Mouse (Mus musculus) B cell, adult 2 months (primary cell): Measurements from ENCODE around the gene Gbf1.

Source experiments
- DNase-seq, 2 experiments: peaks; one replicate each; pipeline ENCODE4 v3.0.0; 2022

Gbf1 gene

GRCm38 (mm10) chr19:46316846-46317545, 164.7 kb downstream of the Gbf1 start:
- peak; percentile 36 to 37 for DNase-seq

DNA sequence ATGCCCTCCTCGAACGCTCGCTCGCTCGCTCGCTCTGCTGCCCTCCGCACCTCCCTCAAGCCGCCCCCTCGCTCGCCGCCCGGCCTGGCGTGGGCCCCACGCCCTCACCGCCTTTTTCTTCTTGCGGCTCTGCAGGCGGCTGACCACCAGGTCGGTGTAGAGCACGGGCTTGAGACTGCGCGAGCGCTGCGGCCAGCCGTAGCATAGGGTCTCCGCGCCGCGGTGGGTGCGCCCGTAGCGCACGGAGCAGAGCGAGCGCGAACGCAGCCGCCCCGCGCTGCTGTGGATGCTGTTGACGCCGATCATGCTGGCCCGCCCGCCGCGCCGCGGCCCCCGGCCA, 165.2 kb downstream of the Gbf1 start:
- DNase-seq = no peak

GRCm38 (mm10) chr19:46318031-46318471, 165.7 kb downstream of the Gbf1 start:
- DNase-seq = peak in 1 of 2 experiments; percentile 12

- DNase-seq = peak; percentile 38 to 40
Observed at GRCm38 (mm10) chr19:46318586-46319378, 166.5 kb downstream of the Gbf1 start.

DNA sequence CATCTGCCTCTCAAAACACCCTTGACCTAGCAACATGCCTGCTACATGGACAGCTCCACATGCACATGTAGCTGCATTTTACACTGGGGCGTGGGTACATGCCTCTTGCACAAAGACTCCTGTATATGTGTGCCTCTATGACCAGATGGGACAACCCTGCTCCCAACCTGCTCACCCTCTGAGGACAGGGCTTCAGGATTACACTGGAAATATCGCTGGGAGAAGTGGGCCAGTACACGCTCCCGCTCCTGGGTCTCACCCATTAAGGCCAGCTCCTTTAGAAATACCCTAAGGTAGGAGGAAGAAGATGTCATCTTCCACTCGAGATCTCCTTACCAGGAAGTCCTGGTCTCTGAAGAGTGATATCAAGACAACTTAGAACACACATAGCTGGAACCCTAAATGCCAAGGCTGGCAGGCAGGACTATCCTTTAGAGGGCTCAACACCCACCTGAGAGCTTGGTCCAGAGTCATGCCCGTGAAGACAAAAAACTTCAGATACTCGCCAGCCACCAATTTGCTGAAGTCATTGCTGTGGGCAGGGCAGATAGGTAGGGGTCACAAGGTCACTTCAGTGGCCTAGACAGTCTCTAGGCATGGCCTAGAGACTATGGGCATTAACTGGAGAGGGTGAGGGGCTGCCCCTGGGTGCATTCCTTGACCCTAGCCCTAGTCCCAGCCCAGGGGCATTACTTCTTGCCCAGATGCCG, 167.9 kb downstream of the Gbf1 start:
- DNase-seq = no peak

DNA sequence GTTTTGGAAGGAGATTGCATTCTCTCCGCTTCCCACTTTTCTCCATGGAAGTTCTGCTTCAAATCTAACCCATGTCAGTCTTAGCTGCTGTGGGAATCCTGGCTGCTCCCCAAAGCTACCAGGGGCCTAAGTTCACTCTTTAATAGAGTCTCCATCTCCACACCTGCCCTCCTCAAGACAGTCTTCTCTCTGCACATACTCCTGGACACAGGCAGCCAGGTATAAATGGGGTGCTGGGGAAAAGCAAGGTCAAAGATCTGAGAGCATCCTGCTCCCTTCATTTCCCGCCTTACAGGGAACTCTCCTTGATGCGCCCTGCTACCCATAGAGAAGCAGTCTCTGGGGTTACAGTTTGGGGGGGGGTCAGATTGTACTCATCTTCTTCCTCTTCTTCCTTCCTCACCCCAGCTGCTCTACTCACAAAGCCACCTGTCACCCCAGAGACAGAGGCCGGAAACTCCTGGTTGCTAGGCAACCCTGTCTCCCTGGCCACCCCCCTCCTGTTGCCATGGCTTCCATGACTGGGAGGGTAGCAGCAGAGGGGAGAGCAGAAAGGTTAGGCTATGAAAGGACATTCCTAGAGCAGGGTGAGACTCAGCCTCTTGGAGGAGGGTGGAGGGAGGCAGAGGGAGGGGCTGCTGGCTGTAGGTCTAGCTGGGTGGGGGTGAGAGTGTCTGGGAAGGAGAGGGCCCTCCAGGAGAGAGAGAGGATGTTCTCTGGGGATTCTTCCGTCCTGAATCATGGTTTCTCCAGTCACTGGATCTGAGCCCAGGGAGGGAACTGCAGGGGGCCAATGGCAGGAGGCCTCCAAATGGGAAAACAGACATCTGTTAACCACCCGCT, 169.0 kb downstream of the Gbf1 start:
- peak; percentile 66 to 67 for DNase-seq

GRCm38 (mm10) chr19:46322144-46322995, 170.1 kb downstream of the Gbf1 start:
- DNase-seq = no peak

DNA sequence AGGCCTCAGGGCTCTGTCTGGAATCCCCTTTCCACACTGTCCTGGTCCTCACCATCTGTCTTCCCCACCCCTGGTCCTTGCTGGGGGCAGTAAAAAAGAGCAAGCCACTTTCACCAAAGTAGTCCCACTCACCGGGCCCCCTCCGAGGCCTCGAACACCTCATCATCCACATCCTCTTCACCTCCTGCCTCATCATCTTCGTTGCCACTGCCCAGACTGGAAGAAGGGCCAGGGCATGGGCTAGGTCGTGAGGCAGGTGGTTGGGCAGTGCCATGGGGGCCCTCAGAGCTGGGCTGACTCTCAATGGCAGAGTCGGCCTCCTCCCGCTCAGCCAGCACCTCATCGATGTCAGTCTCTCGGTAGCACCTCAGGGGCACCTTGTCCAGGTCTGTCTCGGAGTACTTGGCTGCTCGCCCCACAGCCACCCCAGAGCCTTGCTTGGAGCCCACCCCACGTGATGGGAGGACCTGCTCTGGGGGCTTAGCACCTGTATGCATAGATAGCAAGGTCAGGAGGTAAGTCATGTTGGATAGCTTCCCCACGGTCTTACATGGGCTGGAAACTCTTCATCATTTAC, 170.8 kb downstream of the Gbf1 start:
- no peak for DNase-seq

DNA sequence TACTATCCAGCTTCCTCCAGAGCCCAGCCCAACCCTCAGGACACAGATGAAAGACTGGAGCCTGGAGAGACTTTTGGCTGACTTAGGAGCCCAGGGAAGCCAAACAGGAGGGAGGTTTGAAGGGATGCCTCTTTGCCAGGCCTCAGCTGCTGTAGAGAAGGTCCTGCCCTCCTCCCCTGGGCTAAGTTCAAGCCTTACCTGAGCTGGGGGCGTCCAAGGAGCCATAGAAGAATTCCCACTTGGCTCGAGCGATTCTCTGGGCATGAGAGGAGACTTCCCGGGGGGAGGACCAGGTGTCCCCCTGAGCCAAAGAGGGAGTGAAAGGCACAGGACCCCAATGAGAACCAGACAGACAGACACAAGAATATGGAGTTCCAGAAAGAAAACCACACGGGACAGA, 171.4 kb downstream of the Gbf1 start:
- DNase-seq = no peak

DNA sequence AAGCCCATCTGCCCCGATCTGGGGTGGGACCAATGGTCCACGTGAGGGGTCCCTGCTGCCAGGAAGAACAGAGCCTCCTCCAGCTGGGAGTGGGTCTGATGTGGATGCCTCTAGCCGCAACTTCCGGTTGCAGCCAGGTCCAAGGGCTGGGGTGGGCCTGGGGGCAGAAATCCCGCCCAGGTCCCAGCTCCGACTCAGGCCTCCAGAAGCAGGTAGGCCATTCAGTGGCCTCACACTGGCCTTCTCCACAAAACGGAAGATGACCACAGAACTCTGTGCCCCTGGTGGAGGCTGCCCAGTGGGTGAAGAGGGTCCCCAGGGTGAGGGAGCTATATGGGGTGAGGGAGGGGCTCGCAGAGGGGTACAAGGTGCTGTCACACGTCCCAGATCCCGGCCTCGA, 172.1 kb downstream of the Gbf1 start:
- DNase-seq = no peak

DNA sequence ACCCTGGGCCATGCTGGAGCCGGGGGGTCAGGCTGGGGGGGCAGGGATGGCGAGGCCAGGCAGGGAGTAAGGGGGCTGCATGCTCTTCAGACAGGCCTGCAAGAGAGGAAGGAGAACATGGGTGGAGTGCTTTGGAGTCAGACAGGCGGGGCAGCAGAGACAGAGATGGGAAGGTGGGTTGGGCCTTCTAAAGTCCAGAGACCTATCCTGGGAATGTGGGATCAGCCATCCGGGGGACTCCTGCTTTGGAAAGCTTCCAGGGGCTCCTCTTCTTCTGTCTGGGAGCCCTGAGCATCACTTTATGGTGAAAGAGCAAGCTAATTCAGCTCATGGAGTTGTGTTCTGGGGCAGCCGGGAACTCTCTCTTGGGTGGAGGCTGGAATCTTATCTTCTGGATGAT, 172.6 kb downstream of the Gbf1 start:
- DNase-seq = no peak

DNA sequence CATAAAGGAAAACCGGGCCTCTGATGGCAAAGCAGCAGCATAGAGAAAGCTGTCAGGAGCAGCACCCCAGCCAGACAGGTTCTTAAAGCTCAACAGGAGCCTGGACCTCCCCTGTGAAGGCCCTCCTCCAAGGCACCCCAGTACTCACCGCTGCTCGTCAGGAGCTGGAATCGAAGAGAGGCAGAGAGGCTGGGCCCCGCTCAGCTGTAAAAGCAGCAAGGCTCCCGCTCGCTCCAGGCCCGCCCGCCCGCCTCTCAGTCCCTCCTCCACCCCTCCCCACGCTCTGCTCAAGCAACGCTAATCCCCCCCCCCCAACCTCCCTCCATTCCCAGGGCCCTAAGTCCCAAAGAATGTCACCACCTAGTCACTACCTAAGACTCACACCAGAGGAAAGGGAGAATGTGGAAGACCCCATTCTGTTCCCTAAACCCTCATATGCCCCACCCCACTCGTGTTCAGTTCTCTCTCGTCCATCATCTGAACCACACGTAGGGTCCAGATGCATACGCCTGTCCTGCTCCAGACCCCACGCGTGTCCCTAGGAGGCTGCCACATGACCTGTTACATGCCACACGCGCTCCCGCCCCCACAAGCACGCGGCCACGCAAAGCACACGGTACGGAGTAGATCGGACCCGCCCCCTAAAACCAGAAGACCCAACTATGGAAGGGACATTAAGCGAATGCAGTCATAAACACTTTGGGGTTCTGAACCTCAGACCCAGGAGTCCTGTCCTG, 173.9 kb downstream of the Gbf1 start:
- no peak for DNase-seq

- DNase-seq = peak; percentile 64 to 67
Observed at GRCm38 (mm10) chr19:46326756-46327305, 174.5 kb downstream of the Gbf1 start, which contains the start of gene Psd. TSS of gene Psd (minus strand) at chr19:46327156.

DNA sequence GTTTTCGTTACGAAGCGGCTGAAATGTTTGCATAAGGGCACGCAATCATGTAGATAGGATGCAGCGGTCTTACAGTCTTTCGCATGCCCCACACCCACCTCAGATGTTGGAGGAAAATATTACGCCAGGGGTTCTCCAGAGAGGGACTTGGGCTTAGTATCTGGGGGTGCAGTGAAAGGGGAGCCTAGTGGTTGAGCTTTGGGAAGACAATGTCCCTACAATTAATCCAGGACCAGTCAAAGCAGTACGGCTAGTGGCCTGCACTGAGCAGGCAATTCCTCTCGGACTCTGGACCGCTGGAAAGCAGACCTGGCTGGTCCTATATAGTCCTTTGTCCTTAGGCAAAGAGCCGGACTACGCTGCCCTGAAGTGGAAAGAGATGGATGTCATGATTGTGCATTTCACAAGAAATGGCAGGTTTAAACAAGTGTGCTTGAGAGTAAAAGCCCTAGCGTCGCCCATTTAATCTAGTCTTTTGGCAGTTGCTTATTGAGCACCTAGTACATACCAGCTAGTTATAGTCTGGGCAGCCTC, 175.3 kb downstream of the Gbf1 start:
- no peak for DNase-seq

DNA sequence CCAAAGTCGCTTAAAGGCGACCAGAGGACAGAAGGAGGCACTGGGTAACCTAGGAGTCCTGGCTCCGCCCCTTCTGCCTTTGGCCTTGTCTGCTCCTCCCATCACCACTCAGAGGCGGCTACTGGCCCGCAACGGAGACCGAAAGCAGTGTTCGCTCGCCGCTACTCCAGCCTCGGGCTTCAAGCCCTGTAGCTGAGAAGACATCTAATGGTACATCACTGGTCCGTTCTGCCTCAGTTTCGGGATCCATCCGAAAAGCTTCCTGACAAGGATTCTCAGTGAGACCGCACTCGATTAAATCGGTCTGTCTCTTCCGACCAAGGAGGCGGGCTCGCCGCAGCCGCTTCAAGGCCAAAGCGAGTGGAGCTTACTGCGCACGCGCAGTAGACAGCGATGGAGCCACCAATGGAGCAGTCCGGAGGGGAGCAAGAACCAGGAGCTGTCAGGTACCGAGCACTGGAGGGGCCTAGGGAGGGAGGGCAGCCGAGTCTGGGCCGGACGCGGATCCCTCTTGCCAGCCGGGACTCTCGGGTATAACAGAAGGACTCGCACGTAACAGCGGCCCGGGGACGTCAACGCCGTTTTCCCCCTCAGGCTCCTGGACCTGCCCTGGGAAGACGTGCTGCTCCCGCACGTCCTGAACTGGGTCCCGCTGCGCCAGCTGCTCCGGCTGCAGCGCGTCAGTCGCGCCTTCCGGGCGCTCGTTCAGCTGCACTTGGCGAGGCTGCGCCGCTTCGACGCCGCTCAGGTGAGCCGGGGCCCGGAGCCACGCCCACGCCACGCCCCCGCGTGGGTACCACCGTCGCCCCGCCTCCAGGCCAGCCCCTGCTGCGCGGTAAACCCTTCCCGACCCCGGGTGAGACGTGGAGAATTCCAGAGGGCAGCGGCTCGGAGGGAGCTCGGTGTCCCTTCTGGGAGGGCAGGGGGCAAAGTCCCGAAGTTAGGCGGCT, 176.0 kb downstream of the Gbf1 start, which contains the start of gene Fbxl15:
TSS of gene Fbxl15 (plus strand) at position 104 of the 950 bp plus-strand sequence.
- peak; percentile 87 to 91 for DNase-seq

DNA sequence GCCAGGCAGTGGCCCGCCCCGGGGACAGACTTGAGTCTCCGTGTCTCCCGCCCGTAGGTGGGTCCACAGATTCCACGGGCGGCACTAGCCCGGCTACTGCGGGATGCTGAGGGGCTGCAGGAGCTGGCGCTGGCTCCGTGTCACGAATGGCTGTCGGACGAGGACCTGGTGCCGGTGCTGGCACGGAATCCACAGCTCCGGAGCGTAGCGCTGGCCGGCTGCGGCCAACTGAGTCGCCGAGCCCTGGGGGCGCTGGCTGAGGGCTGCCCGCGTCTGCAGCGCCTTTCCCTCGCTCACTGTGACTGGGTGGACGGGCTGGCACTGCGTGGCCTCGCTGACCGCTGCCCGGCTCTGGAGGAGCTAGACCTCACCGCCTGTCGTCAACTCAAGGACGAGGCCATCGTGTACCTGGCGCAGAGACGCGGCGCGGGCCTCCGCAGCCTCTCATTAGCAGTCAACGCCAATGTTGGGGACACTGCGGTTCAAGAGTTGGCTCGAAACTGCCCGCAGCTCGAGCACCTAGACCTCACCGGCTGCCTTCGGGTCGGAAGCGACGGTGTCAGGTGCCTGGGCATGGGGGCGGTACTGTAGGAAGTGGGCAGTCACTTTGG, 176.8 kb downstream of the Gbf1 start:
- peak in 1 of 2 experiments; percentile 40 for DNase-seq

- DNase-seq = peak; percentile 81 to 84
Observed at GRCm38 (mm10) chr19:46329951-46330350, 177.6 kb downstream of the Gbf1 start.

- DNase-seq = no peak
Observed at GRCm38 (mm10) chr19:46330696-46331095, 178.4 kb downstream of the Gbf1 start.
